Mouse (Mus musculus): ENCODE measurements at regions not wholly inside any gene's neighbourhood (a gene's known extent, or its start where the extent isn't known, plus 50 kb on each side); places are given as distances from the start of the nearest gene placed in this dataset.

DNA sequence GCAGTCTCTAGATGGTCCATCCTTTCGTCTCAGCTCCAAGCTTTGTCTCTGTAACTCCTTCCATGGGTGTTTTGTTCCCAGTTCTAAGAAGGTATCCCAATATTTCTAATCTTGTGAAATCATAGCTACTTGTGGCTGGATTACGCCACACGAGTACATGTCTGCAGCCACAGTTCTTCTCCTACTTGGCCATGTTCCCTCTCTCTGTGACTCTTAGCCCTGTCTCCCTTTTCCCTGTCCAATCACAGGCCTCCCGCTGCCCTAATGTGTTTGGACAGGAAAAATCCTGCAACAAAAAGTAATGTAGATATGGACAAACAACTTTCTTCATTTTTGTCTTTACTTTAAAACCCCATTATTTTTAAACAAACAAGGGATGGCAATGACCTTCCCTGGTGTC lies 104.7 kb downstream of the Zfp330 start:
- TF ChIP-seq CTCF (IDR thresholded peaks at IDR 0.05) (no peak), EP300 (IDR thresholded peaks at IDR 0.05) (no peak)
